Mouse (Mus musculus) liver, postnatal 0 days (tissue): ENCODE measurements at regions not wholly inside any gene's neighbourhood (a gene's known extent, or its start where the extent isn't known, plus 50 kb on each side); places are given as distances from the start of the nearest gene placed in this dataset.

Experiments used
- CTCF ChIP-seq: sonication (generic); IDR thresholded peaks from 2 replicates; pipeline ENCODE4 v1.5.1; 2016; ENCODE audit warnings: antibody characterized with exemption, low read depth
- EP300 ChIP-seq: IDR thresholded peaks from 2 replicates; pipeline ENCODE4 v1.6.1; 2016; ENCODE audit warnings: antibody characterized with exemption, low read depth, mild to moderate bottlenecking

DNA sequence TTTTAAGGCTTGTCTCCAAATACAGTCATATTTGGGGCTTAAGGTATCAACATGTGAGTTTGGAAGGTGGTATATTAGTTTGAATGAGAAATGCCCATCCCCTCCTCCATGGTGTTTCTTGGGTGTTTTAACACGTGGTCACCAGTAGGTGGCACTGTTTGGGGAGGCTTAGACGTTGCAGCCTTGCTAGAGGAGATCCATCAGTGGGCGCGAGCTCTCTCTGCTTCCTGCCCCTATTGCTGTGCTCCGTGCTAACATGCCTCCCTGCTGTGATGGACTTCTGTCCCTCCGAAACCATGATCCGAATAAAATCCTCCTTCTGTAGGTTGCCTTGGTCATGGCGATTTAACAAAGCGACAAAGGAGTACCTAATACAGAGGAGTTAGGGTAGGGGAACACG, 183.3 kb downstream of the Barhl2 start:
- TF ChIP-seq CTCF = peak; percentile 75
- TF ChIP-seq EP300 = no peak
